Mouse (Mus musculus) cerebellum, adult 11 months (tissue): ENCODE measurements around the gene Rgsl1.
"Not testable (repeated sequence)": the region's sequence is repeated elsewhere in the genome, so short reads cannot be mapped to it uniquely, and the experiment has no call there.

Experiments
- DNase-seq: peaks from one replicate; pipeline ENCODE4 v3.0.0; 2022

The Rgsl1 gene

DNA sequence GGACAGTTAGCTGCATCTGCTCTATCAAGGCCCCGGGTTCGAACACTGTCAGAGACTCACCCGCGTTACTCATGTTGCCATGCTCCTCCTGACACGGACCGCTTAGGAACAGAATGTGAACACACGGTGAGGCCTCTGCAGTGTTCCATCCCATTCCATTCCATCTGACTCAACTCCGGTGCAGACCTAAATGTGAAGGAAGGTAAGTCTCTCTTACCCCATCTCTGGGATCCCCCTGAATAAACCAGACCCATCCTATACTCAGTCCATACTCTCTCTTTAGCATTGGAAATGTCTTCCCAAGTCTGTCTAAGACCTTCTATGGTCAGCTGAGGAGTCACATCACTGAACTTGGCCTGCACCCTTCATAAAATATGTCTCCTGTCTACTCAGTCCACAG is at the start of gene Rgsl1:
TSS of gene Rgsl1 (minus strand) at position 101 of the 400 bp plus-strand sequence.
- DNase-seq, result no peak

DNA sequence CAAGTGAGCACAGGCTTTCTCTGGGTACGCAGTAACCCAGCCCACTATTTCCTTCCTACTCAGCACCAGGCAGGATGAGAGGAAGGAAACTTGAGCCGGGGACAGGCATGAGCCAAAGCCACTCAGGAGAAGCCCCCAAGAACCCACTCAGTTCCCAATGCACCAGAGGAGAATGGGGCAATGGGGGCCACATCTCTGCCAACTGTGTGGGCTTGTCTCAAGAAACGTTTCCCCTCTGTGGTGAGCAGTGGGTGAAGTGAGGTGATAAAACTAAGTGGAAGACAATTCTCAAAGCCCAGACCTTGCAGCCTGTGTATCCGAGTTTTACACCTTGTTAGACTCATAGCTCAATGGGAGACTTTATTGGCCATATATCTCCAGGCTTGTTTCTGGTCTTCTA is 47.5 kb upstream of the Rgsl1 start, which contains the start of gene Teddm1a:
TSS of gene Teddm1a (plus strand) at position 301 of the 400 bp plus-strand sequence.
- DNase-seq, result no peak

DNA sequence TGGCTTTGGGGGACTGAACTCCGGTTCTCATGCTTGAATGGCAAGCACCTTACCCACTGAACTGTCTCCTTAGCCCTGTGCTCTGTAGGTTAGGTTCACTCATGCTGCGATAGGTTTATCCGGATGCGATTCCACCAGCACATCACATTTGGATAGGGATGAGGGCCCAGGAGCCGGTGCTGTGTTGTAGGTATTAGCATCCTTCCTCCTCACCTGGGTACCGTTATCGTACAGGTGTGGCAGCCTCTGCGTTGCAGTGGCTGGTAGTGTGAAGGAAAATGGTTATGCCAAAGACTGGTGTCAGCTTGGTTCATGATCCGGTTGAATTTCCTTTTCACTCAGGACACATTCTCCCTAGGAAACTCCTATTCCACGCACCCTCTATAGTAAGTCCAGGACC is 46.2 kb upstream of the Rgsl1 start:
- no peak for DNase-seq

GRCm38 (mm10) chr1:153886024-153886633 is 42.2 kb upstream of the Rgsl1 start:
- DNase-seq, result no peak

DNA sequence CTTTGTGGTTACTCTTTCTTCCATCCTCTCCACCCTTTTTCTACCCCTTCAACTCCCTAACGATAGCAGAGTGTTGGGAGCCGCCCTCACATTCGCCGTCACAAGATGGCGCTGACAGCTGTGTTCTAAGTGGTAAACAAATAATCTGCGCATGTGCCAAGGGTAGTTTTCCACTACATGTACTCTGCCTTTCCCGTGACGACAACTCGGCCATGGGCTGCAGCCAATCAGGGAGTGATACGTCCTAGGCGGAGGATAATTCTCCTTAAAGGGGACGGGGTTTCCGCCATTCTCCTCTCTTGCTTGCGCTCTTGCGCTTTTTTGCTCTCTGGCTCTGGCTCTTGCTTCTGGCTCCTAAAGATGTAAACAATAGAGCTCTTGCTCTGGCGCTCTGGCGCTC is 36.4 kb upstream of the Rgsl1 start:
- DNase-seq, result not testable (repeated sequence)

DNA sequence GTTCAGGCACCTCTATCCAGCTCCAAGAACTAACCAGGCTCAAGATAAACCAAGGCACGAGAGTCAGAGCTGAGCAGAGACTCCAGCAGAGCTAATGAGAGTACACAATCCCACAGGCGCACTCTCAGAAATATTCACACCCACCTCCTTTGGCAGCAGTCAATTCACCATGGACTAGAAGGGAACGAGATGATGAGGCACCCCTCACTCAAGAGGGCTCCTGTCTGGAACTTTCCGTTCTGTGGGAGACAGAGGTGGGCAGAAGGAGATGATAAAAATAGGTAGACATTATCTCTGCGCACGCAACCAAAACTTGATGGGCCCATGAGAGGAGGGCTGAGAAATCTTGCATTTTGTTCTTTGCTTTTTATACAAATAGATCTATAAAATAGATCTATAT is 30.1 kb upstream of the Rgsl1 start, which contains the start of gene Teddm1b:
TSS of gene Teddm1b (plus strand) at position 301 of the 400 bp plus-strand sequence.
- DNase-seq, result no peak

DNA sequence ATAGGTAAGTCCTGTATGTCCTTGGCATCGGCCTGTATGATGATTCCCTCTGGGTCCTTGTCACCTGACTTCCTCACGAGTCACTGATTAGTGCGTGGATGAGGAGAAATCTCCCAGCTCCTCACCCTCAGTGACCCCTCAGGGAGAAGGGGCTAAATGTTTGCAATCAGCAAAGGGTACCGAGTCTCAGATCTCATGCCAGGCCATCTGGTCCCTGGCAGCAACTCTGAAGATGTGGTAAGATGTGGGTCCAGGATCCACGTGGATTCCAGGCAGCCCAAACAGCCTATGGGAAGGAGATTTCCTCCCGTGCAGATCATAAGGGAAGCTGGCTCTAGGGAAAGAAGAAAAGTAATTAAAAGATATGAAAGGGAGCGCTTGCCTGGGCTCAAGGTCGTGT is 12.0 kb upstream of the Rgsl1 start:
- no peak for DNase-seq

DNA sequence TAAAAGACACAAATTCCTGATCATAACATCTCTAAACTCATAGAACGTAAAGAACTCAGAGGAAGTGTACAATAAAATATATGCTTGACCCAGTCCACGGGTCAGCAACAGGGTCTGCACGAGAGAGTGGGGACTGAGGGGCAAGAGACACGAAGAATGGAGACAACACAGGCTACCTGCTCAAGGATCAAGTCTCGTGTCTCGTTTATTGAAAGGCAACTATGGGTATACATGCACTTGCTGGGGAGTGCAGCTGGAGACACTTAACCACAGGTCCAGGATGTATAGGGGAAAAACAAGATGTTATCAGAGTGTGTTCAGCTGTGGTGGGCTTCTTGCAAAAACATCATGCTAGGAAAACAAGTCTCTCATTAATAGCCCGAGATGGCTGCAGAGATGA is 8.8 kb upstream of the Rgsl1 start:
- not testable (repeated sequence) for DNase-seq

DNA sequence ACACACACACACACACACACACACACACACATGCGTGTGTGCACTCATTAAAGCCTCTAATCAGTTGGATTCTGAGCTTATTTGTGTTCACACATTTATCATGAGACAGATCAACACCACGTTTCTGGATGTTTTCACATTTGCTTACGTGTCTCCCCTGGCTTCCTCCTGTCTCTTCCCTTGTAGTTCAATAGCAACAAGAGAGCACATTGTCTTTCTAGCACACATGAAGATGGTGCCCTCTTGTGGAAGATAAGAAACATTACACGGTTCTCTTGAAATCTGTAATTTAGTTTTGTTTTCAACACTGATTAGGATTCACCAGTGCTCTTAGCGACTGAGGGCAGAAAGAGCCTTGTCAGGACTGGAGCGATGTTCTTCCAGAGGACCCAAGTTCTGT is 2.9 kb upstream of the Rgsl1 start:
- DNase-seq, result no peak

- no peak for DNase-seq
These were observed 2.5 kb upstream of the Rgsl1 start for GRCm38 (mm10) chr1:153846420-153846819.

DNA sequence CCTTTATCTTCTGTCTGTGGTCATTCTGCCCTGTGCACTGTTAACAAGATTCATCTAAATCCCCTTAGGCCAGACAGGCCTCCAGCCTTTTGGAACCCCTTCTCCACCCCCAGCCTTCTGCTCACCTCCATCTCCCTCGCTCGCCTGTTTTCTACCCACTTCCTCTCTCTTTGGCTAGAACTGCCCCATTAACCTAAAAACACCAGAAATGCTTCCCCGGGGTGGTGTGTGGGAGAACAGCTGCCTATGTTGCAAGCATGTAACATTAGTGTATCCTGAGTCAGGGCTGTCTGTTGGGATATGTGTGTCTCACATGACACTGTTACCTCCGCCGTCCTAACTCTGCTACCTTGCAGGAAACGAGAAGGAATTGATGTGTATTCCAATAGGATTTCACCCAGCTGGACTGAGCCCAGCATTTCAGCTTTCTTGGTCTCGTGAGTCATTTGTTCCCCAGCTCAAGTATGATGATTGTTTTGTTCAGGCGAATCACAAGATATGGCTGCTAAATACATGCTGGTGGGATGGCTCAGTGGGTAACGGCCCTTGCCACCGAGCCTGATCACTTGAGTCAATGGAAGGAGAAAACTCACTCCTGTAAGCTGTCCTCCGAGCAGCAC is 1.7 kb downstream of the Rgsl1 start:
- DNase-seq, result no peak

- DNase-seq, result no peak
These were observed 7.9 kb downstream of the Rgsl1 start for GRCm38 (mm10) chr1:153836036-153836435.

- DNase-seq, result no peak
These were observed 13.2 kb downstream of the Rgsl1 start for GRCm38 (mm10) chr1:153830746-153831145.

- no peak for DNase-seq
These were observed 23.7 kb downstream of the Rgsl1 start for GRCm38 (mm10) chr1:153820216-153820615.

DNA sequence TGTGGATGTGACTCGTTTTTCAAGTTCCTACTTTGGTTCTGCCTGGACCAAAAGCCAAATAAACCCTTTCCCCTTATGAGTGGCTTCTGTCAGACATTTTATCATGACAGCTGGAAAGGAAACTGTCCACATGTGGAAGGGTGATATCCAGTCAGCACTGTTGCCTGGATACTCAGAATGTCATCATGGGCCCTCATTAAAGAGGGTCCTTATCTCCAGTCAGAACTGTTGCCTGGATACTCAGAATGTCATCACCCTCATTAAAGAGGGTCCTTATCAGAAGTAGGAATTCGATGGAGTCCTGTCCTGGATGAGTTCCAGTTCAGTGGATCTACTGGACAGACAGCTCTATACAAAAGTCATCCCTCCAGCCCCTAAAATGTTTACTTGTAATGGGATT is 29.7 kb downstream of the Rgsl1 start:
- DNase-seq, result no peak

- DNase-seq, result peak; percentile 12
These were observed 36.5 kb downstream of the Rgsl1 start for GRCm38 (mm10) chr1:153807390-153807993.

GRCm38 (mm10) chr1:153803530-153803929 is 40.4 kb downstream of the Rgsl1 start:
- no peak for DNase-seq

GRCm38 (mm10) chr1:153802691-153803090 is 41.3 kb downstream of the Rgsl1 start:
- no peak for DNase-seq

DNA sequence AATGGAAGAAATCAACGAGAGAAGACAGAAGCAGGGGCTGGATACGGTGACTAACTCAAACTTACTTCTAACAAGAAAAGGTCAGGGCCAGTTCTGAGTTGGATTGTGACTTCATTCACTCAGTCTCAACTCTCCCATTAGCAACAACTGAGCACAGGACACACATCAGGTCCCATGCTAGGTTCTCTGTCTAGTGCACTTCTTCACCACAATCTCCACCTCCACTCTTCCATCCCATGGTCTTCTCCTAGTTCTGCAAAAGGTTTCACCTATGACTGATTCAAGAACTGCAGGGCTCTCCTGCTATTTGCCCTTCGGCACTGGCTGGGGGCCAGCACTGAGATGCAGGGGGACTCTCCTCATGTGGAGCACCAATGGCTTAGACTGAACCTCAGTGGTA is 49.7 kb downstream of the Rgsl1 start:
- DNase-seq, result no peak

DNA sequence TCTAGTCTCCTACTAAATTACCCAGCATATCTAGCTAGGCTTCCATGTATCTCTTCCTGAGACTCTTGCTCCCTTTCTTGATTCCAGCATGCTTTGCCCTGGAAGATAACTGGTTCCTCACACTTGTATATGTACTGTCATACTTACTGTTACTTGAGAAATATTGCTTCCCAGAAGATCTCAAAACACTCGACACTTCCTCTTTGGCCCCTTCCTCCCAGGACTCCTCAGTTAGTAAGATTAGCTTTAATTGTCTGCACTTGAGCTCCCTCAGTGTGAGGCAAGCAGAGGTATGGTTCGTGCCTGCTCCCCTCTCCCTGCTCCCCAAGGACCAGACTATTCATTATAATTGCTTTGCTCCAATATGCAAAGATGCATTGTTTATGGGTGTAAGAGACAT is 53.2 kb downstream of the Rgsl1 start:
- DNase-seq, result no peak

DNA sequence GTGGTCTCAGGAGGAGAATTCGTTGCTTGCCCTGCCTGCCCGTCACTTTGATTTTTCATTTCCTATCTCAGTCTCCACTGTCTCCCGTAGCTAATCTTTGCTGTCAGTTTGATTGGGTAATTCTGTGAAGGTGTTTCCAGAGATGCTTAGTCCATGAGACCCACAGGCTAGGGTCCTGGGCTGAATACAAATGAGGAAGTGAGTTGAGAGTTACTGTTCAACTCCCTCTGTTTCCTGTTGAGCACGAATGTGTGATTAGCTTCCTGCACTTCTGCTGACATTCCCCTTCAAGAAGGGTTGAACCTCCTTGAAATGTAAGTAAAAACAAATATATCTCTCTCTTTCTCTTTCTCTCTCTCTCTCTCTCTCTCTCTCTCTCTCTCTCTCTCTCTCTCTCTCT is 58.3 kb downstream of the Rgsl1 start:
- no peak for DNase-seq

DNA sequence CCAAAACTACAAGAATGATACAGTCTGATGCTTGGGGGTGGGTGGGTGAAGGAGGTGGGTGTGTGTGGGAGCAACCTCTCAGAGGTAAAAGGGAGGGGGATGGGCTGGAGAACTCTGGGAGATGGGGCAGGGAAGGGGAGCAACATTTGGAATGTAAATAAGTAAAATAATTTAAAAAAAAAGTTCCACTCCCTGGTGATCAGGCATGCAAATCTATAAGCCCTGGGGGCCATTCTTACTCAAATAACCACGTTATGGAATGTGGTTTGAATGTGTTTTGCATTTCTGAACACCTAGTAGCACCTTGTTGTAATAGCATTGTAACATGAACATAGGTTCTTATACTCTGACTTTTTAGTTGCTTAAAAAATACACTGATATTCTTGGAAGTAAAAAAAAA is 60.6 kb downstream of the Rgsl1 start:
- DNase-seq, result no peak

- DNase-seq, result no peak
These were observed 65.7 kb downstream of the Rgsl1 start for GRCm38 (mm10) chr1:153778205-153778604.

DNA sequence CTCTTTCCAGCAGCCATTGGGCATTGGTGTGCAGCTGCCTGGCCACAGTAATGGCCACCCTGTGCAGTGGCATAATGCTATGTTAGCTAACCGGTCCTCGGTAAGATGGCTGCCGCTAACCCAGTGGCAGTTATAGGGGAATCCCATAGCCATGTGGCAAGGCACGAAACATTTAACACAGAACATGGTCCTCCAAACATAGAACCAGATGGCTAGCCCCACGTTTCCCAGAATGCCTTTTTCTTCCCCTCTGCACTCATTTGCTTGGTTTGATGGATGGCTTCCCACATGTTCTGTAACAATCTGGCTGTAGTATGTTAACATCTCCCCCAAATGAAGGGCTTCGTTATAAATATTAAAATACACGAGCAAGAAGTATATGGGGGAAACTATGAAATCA is 67.7 kb downstream of the Rgsl1 start:
- no peak for DNase-seq
